Mouse (Mus musculus) intestine, embryonic 15.5 days (tissue): ENCODE results near the gene Mrps6. TPM values are rescaled to one million over a fixed set of nuclear protein-coding genes. Genes with fewer than 3 reads are reported as not detected.
A peak's percentile ranks its signal among the peaks of the same experiment; 100 is the strongest.

Experiments used
- ATAC-seq: fragments of 200-750 bp; cut with Nextera tagmentation; 2 replicates; pipeline ENCODE4 v1.8.0; 2017; ENCODE audit warnings: moderate TSS enrichment, moderate library complexity
- H3K27ac ChIP-seq: fragments of 300-500 bp; sonication (generic); 2 replicates; pipeline ENCODE4 v1.5.1; 2015; ENCODE audit warnings: mild to moderate bottlenecking, inconsistent platforms
- H3K27me3 ChIP-seq: fragments of 300-500 bp; sonication (generic); replicated peaks from 2 replicates; pipeline ENCODE4 v1.6.1; 2015; ENCODE audit warnings: inconsistent platforms
- H3K36me3 ChIP-seq: fragments of 300-500 bp; sonication (generic); 2 replicates; pipeline ENCODE4 v1.6.1; 2015; ENCODE audit warnings: inconsistent platforms
- H3K4me1 ChIP-seq: fragments of 300-500 bp; sonication (generic); replicated peaks from 2 replicates; pipeline ENCODE4 v1.6.1; 2015; ENCODE audit warnings: inconsistent platforms
- H3K4me2 ChIP-seq: fragments of 300-500 bp; sonication (generic); replicated peaks from 2 replicates; pipeline ENCODE4 v1.6.1; 2015; ENCODE audit warnings: mild to moderate bottlenecking, inconsistent platforms
- H3K4me3 ChIP-seq: fragments of 300-500 bp; sonication (generic); replicated peaks from 2 replicates; pipeline ENCODE4 v1.5.1; 2015; ENCODE audit warnings: inconsistent platforms
- H3K9ac ChIP-seq: fragments of 300-500 bp; sonication (generic); 2 replicates; pipeline ENCODE4 v1.6.1; 2015; ENCODE audit warnings: inconsistent platforms
- H3K9me3 ChIP-seq: fragments of 300-500 bp; sonication (generic); 2 replicates; pipeline ENCODE4 v1.6.1; 2016; ENCODE audit warnings: inconsistent platforms
- WGBS: fragments of 180-500 bp; shearing (Covaris S2); methylation state at CpG from one replicate; pipeline ENCODE4 v1.1.7; 2015; 5-methylcytosine and 5-hydroxymethylcytosine counted together
- polyA plus RNA-seq: library from polyadenylated mRNA; unstranded; fragments of >200 nt; fragmentation: Nextera tagmentation; extraction: Ambion mirVana; gene quantifications from 2 replicates; pipeline ENCODE4 v1.2.1, GENCODE M21; 2015

The Mrps6 gene
- polyA plus RNA-seq, 1 experiment from 2014 or later: 105 TPM

DNA sequence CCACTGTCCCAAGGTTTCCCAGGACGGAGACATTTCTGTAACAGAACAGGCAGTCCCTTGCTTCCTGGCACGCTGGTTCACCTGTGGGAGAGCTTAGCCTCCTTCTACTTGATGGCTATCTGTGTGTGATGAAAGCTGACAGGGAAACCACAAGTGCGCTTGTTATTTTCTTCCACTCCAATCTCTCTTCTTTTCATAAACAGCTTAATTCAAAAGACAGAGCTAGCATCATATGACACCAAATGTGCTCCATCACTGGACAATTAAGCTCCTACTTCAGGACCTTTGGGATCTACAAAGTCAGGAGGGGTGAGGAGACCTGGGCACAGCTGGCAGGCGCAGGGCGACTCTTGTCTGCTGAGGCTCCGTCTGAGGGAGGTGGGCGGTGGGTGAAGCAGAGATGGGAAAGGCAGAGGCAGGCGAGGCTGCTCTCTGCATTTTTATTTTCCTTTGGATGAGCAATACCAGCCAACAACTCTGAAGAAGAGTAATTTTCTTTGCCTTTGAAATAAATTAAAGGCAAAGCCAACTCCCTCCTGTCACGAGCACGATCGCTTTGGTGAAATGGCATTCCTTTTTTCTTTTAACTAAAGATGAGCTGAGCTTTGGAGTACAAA is 76.2 kb downstream of the Mrps6 start:
- WGBS: 84% methylated on average over 11 of the region's 11 CpGs
- Histone ChIP-seq H3K27ac (no peak overlapping the region), H3K36me3 (no peaks in the 10 kb centered on the region), H3K4me1 (no peaks in the 10 kb centered on the region), H3K27me3 (no peaks in the 10 kb centered on the region), H3K4me2 (no peak overlapping the region), H3K4me3 (no peak overlapping the region), H3K9ac (no peak overlapping the region), H3K9me3 (no peaks in the 10 kb centered on the region)
- ATAC-seq: no peak

DNA sequence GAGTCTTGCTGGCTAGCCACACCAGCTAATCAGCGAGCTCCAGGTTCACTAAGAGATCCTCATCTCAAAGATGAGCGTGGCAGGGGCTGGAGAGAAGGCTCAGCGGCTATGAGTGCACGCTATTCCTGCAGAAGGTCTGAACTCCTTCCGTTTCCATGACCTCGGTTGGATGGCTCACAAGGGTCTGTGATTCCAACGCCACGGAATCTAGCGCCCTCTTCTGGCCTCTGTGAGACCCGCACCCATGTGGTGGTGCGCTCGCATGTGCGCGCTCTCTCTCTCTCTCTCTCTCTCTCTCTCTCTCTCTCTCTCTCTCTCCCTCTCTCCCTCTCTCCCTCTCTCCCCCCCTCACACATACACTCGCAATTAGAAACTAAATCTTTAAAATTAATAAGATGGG is 78.2 kb downstream of the Mrps6 start:
- H3K4me1 ChIP-seq: no peaks in the 10 kb centered on the region
- 95% methylated on average over 15 of the region's 15 CpGs for WGBS
- H3K27ac ChIP-seq: no peak overlapping the region
- ATAC-seq: no peak
- no peak overlapping the region for H3K4me2 ChIP-seq
- H3K36me3 ChIP-seq: no peaks in the 10 kb centered on the region
- H3K9me3 ChIP-seq: no peaks in the 10 kb centered on the region
- H3K9ac ChIP-seq: no peak overlapping the region
- H3K4me3 ChIP-seq: no peak overlapping the region
- no peaks in the 10 kb centered on the region for H3K27me3 ChIP-seq

DNA sequence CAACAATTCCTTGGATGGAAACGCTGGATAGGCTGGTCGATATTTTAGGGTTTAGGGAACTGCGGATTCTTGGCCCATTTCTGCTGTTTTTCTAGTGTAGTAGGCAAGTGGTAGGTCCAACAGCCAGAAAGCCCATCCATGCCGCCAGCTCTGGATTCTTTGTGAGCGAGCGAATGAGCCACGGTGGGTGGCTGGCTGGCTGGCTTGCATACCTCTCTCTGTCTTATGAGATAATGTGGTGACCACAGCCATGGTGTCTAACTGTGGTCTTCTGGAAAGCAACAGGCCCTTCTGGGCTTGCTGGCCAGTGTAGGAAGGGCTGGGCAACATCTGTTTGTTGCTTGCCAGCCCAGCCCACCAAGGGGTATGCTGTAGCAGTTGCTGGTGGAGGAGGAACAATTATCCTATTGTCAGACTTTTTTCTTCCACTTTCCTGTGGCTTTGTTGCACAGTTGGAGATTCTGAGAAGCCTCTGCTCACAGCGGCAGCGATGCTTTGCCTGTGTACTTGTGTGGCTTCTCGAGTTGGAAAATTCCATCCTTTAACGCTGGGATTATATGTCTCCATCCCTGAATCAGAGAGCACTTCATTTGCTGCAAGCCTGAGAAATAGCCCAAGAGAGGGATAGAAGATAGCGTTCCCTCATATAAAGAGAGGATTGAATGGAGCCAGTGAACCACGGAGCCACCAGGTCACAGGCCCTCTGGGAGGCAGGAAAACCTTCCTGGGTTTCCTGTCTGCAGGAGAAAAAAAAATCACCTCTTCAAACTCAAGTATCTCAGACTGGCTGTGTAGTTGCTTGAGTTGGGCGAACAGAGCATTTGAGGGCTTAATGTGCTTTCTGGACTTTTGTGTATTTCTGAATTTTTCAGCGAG is 81.6 kb downstream of the Mrps6 start:
- Histone ChIP-seq H3K27ac (no peak overlapping the region), H3K9me3 (no peaks in the 10 kb centered on the region), H3K4me3 (no peak overlapping the region), H3K4me2 (no peak overlapping the region), H3K27me3 (no peaks in the 10 kb centered on the region), H3K4me1 (no peaks in the 10 kb centered on the region), H3K9ac (no peak overlapping the region), H3K36me3 (no peaks in the 10 kb centered on the region)
- no peak for ATAC-seq
- 78% methylated on average over 15 of the region's 15 CpGs for WGBS

DNA sequence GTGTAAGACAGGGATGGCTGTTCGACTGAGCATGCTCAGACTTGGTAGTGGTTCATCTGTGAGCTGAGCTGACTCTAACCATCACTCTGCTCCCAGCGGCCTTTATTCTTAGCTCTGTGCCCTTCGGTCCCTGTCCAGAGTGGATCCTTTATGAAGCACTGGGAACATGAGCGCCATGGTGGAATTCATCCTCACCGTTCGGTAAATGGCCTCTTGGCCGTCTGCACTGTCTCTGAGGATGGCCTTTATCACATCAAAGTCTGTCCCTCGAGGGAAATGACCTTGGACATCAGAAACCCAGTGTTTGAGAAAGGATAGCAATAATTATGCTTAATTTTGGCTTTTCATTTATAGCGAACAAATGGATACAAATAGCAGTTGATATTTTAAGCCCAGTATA is 82.3 kb downstream of the Mrps6 start:
- Histone ChIP-seq H3K9ac (no peak overlapping the region), H3K27ac (no peak overlapping the region), H3K9me3 (no peaks in the 10 kb centered on the region), H3K4me3 (no peak overlapping the region), H3K4me2 (no peak overlapping the region), H3K27me3 (no peaks in the 10 kb centered on the region), H3K4me1 (no peaks in the 10 kb centered on the region), H3K36me3 (no peaks in the 10 kb centered on the region)
- 82% methylated on average over 9 of the region's 9 CpGs for WGBS
- no peak for ATAC-seq

DNA sequence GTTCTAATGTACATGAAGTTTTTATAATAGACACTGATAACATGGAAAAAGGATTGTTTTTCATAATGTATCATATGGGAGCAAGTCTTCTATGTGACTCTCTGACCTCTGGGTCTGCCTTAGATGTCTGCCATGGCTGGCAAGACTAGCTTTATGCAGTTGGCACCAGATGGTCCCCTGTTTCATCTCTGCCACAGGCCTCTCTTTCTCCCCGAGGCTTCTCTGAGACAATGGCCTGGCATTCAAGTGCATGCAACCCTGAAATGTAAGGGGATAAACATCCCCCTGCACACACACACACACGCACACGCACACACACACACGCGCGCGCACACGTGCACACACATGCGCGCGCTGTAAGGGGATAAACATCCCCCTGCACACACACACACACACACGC is 83.0 kb downstream of the Mrps6 start:
- Histone ChIP-seq H3K4me1 (no peaks in the 10 kb centered on the region), H3K27me3 (no peaks in the 10 kb centered on the region), H3K9ac (no peak overlapping the region), H3K9me3 (no peaks in the 10 kb centered on the region), H3K4me3 (no peak overlapping the region), H3K36me3 (no peaks in the 10 kb centered on the region), H3K4me2 (no peak overlapping the region), H3K27ac (no peak overlapping the region)
- WGBS: 95% methylated on average over 12 of the region's 12 CpGs
- no peak for ATAC-seq

DNA sequence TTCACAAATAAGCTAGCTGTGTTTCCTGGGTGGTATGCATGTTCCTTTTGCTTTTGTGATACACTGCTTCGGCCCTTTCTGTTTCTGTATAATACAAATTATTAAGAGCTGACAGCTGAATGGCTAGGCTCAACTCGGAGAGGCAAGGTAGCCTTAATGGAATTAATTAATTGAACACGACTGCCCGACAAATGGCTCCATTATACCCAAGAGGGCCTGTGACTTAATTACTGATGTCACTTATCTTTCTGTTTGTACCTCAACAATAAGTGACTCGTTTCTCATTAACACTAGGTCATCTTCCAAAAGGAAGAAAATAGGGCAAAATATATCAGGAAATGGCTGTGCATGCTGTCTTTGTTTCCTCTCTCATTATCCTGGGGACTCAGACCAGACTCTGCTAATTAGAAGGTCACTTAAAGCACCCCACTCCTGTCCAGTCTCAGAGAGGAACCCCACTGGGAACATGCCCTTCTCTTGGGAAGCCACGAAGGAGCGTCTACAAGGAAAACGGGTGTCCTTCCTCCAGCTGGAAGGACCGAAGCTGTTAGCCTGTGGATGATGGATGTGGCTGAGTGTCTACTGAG is 84.4 kb downstream of the Mrps6 start:
- Histone ChIP-seq H3K4me1 (no peaks in the 10 kb centered on the region), H3K4me3 (no peak overlapping the region), H3K36me3 (no peaks in the 10 kb centered on the region), H3K27me3 (no peaks in the 10 kb centered on the region), H3K4me2 (no peak overlapping the region), H3K27ac (no peak overlapping the region), H3K9ac (no peak overlapping the region), H3K9me3 (no peaks in the 10 kb centered on the region)
- WGBS: 72% methylated on average over 9 of the region's 9 CpGs
- no peak for ATAC-seq

DNA sequence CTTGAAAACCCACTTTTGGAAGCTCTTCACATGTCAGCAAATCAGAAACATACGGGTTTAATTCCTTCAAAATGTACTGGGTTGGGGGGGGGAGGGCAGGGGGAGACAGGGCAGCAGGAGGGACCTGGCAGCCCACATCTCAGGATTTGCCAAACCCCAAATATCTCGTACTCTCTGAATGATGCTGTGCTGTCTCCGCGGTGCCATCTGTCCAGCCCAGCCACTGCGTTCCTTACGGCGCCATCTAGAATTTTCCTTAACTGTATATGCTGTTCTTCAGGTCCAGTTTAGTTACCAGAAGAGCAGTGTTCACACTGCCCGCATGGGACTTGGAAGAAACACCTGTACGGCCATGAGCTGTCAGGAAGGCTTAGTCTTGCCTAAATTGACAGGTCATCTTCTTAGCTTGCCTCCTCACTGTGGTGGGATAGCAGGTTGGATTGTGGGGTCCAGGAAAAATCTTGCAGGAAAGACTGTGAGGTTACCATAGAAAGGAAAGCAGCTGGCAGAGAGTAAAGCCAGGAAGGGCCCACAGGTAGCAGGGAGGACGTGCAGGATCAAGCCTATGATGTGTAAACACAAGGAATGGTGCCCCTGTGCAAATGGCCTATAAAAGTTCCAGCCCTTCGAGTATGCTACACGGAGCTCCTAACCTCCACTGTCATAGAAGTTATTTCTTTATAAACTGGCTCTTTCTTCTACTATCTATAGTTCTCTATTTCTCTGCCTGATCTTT is 89.7 kb downstream of the Mrps6 start:
- Histone ChIP-seq H3K4me3 (no peak overlapping the region), H3K27me3 (no peaks in the 10 kb centered on the region), H3K9me3 (no peaks in the 10 kb centered on the region), H3K4me2 (no peak overlapping the region), H3K4me1 (0 out of 2 replicates have a peak, but pooled peaks cover 2% of the 10 kb centered on the region), H3K9ac (no peak overlapping the region), H3K27ac (no peak overlapping the region), H3K36me3 (no peaks in the 10 kb centered on the region)
- ATAC-seq: peak; percentile 92
- WGBS: 73% methylated on average over 12 of the region's 12 CpGs

DNA sequence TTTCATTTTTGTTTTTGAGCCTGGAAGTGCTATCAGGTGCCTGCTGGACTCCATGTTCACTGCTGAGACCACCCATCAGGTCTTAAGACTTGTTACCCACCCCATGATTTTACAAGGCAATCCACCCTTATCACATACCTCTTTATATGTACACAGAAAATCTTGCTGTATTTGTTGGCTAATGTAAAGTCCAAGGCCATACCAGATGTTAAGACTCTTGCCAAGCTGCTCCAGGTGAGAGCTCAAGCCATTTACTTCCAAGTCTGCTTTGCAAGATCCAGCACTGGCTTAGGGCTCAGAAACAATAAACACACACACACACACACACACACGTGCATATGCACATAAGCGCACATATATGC is 90.3 kb downstream of the Mrps6 start:
- no peak overlapping the region for H3K4me3 ChIP-seq
- H3K27me3 ChIP-seq: no peaks in the 10 kb centered on the region
- H3K36me3 ChIP-seq: no peaks in the 10 kb centered on the region
- H3K9me3 ChIP-seq: no peaks in the 10 kb centered on the region
- ATAC-seq: peak; percentile 85
- 0 out of 2 replicates have a peak, but pooled peaks cover 2% of the 10 kb centered on the region for H3K4me1 ChIP-seq
- no peak overlapping the region for H3K9ac ChIP-seq
- H3K4me2 ChIP-seq: no peak overlapping the region
- no peak overlapping the region for H3K27ac ChIP-seq
- WGBS: 55% methylated on average over 2 of the region's 2 CpGs

DNA sequence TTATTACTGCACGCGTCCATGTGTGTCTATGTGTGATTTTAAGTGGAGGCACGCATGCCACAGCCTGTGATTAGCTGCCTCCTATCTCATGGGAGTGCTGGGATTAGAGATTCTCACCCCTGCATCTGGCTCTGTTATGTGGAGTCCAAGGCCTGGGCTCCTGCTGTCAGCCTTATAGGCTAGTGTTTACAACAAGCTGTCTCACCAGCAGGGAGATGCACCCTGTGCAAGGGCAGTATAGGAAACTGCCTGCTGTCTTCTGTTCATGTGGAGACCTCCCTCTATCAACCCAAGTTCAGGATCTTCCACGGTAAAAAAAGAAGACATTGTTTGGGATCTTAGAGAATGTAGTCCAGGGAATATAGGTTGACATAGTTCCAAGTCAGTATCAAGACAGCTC is 92.9 kb downstream of the Mrps6 start:
- no peak for ATAC-seq
- Histone ChIP-seq H3K27me3 (no peaks in the 10 kb centered on the region), H3K4me2 (no peak overlapping the region), H3K9me3 (no peaks in the 10 kb centered on the region), H3K27ac (no peak overlapping the region), H3K36me3 (no peaks in the 10 kb centered on the region), H3K9ac (no peak overlapping the region), H3K4me1 (0 out of 2 replicates have a peak, but pooled peaks cover 2% of the 10 kb centered on the region), H3K4me3 (no peak overlapping the region)
- 52% methylated on average over 4 of the region's 4 CpGs for WGBS

DNA sequence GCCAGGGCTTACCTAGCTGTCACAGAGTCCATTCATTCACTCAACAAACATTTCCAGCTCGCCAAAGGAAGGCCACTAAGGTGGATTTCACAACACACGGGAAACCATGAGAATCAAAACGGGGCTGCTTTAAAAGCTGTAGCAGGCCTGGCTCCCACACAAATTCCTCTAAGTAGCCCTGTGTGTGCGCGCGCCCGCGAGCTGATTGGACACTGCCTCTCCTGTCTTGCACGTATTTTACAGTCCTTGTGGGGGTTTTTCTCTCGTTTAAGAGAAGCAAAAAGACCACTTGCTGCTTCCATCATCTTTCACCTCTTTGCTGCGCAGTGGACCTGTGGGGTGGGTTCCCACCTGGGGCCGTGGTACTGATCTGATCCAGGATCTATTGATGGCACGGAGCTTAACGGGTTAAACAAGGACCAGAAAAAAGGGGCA is 100.0 kb downstream of the Mrps6 start:
- Histone ChIP-seq H3K9me3 (no peaks in the 10 kb centered on the region), H3K27ac (peak overlapping the region; percentile 13), H3K27me3 (no peaks in the 10 kb centered on the region), H3K4me2 (peak overlapping the region; percentile 81), H3K4me1 (peaks cover 11% of the 10 kb centered on the region; the same call in 1 of the 2 replicates), H3K9ac (peak overlapping the region; percentile 43), H3K4me3 (peak overlapping the region; percentile 41), H3K36me3 (no peaks in the 10 kb centered on the region)
- ATAC-seq: peak; percentile 73
- WGBS: 4% methylated on average over 14 of the region's 14 CpGs

DNA sequence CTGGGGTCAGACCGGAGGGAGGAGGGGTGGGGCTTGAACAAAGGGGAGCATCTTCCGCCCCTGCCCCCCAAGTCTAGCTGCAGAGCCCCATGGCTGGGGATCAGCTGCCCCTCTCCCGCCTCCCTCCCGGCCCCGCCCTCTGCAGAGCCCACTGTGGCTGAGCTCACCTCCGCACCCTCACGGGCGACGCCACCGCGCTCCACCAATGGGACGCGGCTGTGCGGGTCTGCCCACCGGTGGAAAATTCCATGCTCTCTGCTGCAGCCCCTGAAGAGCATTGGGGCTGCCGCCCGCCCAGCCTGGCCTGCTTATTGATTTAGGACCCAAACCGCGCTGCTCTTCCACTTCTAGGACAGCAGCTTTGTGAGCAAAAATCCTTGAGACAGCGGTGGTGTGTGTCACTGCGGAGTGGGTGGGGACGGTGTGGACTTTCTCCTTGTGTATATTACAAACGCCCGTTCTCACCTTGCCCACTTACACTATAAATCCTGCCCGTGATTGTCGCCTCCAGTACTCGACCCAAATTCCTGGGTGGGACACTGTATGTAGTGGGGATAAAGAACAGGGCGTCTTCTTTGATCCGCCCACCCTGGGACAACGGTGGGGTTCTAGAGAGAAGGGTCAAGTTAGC is 100.5 kb downstream of the Mrps6 start:
- Histone ChIP-seq H3K27ac (peak overlapping the region; percentile 13), H3K36me3 (no peaks in the 10 kb centered on the region), H3K4me3 (peak overlapping the region; percentile 41), H3K27me3 (no peaks in the 10 kb centered on the region), H3K4me1 (peaks cover 11% of the 10 kb centered on the region; the same call in 1 of the 2 replicates), H3K4me2 (peak overlapping the region; percentile 81), H3K9ac (peak overlapping the region; percentile 43), H3K9me3 (no peaks in the 10 kb centered on the region)
- 3% methylated on average over 27 of the region's 30 CpGs for WGBS
- peak; percentile 94 for ATAC-seq
